Mouse (Mus musculus): Measurements from ENCODE around the gene Clk4. TPM values are rescaled to one million over a fixed set of nuclear protein-coding genes. Genes with fewer than 3 reads are reported as not detected.

Gene Clk4
- polyA plus RNA-seq, 1 experiment: 1.6 TPM

DNA sequence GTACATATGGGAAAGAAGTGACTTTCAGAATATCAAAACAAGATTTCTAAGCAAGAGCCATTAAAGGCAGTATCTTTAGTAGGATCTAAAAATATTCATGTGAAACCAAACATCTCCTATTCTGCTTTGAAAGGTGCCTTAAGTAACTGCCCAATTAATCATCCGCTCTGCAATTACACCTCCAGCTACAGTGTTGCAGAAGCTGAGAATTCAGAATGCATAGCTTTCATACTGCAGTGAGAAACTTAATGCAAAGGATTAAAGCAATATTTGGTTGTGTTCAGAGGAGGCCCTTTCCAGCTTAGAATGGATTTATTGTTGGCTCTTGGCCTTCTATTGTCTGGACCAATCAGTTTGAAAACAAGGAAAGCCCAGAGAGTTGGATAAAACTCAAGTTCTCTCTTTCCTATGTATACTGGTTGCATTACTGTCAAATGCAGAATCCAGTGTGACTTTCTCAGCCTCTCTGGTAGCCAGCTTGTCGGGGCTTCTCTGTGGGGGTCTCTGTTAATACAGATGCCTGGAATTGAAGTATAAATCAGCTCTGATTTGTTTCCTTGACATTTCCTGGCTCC lies 32.5 kb downstream of the Clk4 start:
- no peak for TF ChIP-seq GATA1 (IDR thresholded peaks at IDR 0.05; ENCODE audit: low read length)

DNA sequence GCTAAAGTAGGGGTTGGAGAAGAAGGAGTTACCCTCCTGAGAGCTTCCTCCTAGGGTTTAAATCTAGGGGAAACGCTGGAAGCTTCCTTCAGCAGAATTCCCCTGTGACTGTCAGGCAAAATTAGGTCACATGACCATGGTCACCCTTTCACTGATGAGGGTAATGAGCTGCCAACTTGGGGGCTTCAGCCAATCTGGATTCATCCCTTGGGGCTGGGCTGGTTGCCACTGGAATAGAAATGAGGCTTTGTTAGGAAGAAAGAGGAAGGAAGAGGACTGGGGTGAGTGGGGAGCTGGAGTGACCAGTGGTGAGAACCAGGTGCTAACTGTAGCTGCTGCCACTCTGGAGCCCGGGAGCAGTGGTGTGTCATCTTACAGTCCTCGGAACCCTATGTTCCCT lies 34.2 kb downstream of the Clk4 start:
- no peak for TF ChIP-seq GATA1 (IDR thresholded peaks at IDR 0.05; ENCODE audit: low read length)

DNA sequence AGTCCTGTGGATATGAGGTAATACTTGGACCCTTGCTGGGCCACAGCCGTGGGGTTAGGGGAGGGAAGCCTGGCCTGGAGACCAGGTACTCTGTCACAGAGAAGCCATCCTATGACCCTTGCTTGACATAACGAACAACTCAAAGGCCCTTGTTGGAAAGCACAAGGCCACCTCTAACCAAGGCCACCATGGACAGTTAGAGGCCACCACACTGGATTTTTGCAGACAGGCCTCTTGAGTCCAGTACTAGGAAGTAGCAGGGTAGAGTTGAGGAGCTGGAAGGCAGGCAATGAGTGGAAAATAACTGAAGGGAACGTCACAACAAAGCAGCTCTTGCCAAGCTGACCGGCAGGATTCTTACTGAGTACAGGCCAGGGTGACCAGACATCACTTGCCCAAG lies 37.2 kb downstream of the Clk4 start:
- no peak for TF ChIP-seq GATA1 (IDR thresholded peaks at IDR 0.05; ENCODE audit: low read length)

DNA sequence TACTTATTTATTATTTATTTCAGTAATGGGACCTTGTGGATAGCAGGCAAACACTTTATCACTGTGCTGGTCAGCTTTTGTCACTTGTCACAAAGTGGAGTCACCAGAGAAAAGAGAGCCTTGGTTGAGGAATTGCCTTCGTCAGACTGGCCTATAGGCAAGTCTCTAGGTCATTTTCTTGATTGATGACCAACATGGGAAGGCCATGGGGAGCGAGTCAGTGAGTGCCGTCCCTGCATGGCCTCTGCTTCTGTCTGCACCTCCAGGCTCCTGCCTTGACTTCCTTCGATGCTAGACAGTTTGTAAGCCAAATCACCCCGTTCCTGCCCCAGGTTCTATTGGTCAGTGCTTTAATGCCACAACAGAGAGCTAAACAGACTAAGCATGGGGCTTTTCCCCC lies 40.9 kb downstream of the Clk4 start:
- no peak for TF ChIP-seq GATA1 (IDR thresholded peaks at IDR 0.05; ENCODE audit: low read length)

DNA sequence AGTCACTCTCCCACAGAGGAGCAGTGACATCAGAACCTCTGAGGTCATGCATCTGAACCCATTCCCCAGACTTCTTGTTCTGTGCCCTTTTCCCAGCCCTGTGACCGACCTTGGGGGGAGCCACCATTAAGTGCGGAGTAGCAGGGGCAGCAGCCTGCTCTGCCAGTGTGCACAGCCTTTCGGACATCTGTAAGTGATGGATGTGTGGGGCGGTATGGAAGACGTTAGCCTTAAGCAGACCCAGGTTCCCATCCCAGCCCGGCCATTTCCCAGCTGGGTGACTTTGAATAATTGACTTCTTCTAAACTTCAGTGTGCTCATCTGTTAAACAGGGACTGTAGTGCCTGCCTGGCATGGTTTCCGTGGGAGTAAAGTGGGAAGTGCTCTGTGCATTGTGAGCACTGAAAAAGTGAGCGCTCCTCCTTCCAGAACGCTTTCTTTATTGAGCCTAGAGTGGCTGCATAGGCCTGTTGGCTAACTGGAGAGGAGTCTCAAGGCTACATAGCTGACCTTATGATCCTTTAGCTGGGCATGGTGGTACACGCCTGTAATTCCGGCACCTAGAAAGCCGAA lies 42.5 kb downstream of the Clk4 start:
- no peak for TF ChIP-seq GATA1 (IDR thresholded peaks at IDR 0.05; ENCODE audit: low read length)

DNA sequence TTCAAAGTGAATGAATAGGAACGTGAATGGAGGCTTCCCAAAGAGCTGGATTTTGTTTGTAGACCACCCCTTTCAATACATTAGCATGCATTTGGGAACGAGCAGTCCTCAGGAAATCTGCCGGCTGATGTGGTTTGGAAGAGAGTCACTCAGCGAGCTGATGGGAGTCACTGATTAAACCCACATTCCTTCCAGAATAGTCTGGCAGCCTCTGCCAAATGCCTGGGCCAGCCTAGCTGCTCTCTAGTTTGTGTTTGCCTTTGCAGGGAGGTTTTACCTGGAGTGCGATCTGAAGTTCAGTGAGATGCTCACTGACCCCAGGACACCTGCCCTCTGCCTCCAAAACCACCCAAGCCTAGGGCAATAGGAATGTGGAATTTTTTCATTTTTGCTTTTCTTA lies 46.8 kb downstream of the Clk4 start:
- TF ChIP-seq GATA1 (IDR thresholded peaks at IDR 0.05; ENCODE audit: low read length): no peak

DNA sequence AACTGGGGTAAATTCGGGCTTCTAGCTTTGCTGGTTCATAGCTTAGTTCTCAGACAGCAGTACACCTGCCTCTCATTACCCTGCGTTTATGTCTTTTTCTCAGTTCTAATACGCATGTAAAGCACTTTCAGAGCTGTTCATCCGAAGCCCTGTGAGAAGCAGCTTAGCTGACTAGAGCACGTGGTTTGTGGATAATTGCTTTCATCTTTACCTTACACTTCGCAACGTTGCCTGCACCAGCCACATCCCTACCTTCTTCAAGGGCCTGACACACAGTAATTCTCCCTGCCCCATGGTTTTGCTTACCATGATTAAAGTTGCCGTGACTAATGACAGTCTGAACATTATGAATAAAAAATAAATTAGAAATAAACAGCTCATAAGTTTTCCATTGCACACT lies 50.3 kb downstream of the Clk4 start:
- TF ChIP-seq GATA1 (IDR thresholded peaks at IDR 0.05; ENCODE audit: low read length): no peak

DNA sequence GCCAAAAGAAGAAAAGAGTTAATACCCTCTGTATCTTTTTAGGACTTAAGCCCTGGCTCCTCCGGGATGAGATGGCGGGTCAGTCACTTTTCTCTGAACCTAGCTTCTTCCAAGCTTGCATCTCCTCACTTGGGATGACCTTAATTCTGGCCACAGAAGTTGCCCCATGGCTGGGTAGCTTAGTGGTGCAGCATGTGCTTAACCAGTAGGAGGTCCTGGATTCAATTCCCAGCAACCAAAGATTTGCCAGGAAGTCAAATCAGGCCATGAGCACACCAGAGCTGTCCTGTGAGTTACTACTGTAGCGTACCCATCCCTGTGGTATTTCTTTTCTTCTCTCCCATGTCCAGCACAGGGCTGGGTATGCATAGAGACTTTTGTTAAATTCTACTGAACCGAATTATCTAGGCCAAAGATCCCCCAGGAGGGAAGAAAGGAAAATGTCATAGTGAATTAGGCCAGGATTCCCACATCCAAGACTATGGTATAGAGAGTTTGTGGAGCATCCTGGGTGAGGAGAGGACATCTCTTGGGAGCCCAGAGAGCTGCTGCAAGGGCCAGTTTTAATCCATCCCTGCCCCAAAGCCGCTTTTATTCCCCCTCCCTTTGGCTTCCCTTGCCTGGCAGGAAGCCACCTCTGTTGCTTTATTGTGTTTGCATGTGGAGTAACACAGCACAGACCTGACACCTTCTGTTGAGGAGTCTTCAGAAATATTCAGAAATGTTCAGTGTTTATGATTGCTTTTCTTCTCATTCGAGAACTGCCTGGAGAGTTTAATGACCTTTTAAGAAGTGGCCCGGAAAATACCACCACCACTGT lies 54.7 kb downstream of the Clk4 start:
- TF ChIP-seq GATA1 (IDR thresholded peaks at IDR 0.05; ENCODE audit: low read length): no peak

DNA sequence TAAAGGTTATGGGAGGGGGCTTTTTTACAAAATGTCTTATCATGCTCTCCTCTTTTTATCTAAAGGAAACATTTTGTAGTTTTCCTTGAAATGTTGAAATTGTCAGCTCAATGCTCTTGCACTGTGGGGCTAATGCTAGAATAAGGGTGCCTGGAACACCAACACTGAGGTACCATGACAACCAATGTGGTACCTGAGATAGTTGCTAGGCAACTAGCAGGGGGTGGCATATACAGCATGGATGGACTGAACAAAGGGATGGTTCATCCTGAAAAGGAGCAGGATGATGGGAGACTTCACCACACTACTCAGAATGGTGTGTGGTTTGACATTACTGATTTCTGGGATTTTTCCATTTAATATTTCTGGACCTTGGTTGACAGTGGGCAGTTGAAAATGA lies 59.1 kb downstream of the Clk4 start:
- TF ChIP-seq GATA1 (IDR thresholded peaks at IDR 0.05; ENCODE audit: low read length): no peak

DNA sequence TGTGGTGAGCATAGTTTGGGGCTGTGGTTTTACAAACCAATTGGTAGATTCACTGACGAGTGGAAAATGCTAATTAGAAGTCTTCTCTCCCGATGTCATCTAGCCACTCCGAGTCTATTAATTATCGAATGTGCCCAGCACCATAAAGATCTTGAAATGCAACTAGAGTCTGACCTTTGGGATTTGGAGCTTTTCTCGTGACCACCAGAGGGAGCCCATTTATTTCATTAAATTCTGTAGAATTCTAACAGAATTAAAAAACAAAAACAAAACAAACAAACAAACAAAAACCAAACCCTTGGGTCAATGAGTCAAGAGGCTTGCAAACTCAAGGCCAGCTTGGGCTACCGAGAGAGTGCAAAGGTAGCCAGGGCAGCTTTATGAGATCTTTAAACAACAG lies 65.4 kb downstream of the Clk4 start:
- no peak for TF ChIP-seq GATA1 (IDR thresholded peaks at IDR 0.05; ENCODE audit: low read length)

DNA sequence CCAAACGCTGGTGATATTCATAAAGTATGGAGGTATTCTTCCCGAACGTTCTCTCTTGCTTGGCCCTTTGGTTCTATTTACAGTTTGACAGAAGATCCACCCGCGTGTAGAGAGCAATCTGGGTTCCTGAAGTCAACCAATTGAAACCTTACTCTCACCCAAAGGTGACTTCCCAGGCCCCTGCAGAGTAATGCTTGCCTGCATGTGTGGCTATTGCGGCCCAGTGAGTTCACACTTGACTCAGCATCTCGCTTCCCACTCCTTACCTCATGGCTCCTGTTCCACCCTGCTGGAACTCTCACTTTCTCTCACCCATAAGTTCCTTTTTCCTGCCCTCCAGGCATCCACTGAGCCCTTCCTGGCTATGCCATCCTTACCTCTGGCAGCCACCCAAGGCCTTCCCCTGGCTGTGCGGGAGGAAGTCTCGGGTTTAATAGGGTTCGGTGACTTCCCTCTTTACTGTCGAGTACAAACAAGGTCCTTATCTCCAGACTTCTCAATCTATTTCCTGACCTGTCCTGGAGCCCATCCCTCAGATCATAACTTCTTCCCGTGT lies 66.9 kb downstream of the Clk4 start:
- TF ChIP-seq GATA1 (IDR thresholded peaks at IDR 0.05; ENCODE audit: low read length): no peak

DNA sequence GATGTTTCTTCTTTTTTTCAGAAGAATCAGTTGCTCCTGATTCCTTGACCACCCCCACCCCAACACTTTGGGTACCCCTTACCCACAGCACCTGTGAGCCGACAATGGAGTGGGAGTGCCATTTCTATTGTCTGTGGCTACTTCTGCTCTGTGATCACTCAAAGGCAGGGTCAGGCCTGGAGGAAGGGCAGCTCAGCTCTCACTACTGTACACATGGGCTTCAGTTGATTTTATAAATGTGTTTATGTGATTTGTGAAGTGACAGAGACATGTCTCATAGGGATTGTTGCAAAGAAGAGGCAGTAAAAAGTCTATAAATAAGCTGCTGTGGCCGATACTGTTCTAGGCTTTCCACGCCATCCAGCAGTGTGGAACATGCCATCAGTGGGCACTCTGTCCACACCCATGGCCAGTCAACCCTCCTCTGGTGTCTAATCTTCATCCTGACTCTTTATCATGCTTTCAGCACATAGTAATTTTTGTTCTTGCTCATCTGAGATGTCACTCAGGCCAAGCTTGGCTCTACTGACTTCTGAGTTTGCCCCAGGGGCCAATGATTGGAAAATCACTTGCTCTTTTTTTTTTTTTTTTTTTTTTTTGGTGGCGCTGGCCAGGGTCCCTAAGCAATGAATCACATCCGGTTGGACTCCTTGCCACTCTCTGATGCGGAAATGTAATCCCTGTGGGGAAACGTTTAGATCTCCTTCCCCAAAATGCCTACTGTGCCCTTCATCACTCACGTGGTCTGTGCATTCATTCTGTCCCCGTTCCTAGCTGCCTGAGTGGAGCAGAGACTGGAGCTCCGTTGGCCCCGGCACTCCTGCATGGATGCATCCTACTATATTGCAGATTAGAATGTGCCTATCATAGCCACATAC lies 68.5 kb downstream of the Clk4 start:
- TF ChIP-seq GATA1 (IDR thresholded peaks at IDR 0.05; ENCODE audit: low read length): no peak

Other genes starting within 250 kb of the Clk4 start
- gene Olfr54, start 247.5 kb upstream of the Clk4 start, polyA plus RNA-seq (2012): not detected in 2 replicates
- gene Olfr1375, start 213.6 kb upstream of the Clk4 start, polyA plus RNA-seq (2012): not detected in 2 replicates
- not detected in 2 replicates for gene Zfp354a, start 202.5 kb upstream of the Clk4 start, polyA plus RNA-seq (2012)
- gene Gm12569, start 41.3 kb upstream of the Clk4 start, polyA plus RNA-seq (2012): 0.19 TPM in 1 of 2 replicates, not detected in the other
- gene BC049762, start 1.3 kb downstream of the Clk4 start, polyA plus RNA-seq (2012): not detected in 2 replicates
- not detected in 2 replicates for gene Col23a1, start 28.2 kb downstream of the Clk4 start, polyA plus RNA-seq (2012)